Mouse (Mus musculus) bone marrow macrophage, adult 2 months (primary cell): Measurements from ENCODE around the gene Gm853.

Experiments used
- CTCF ChIP-seq: IDR thresholded peaks from 2 replicates; pipeline ENCODE4 v1.5.1; 2012; ENCODE audit warnings: low read depth, mild to moderate bottlenecking, low read length, moderate library complexity
- POLR2A ChIP-seq: IDR thresholded peaks from 2 replicates; pipeline ENCODE4 v1.6.1; 2012; ENCODE audit warnings: mild to moderate bottlenecking, low read depth, low read length, borderline replicate concordance

- no peak for TF ChIP-seq POLR2A
- TF ChIP-seq CTCF = no peak
Measured at GRCm38 (mm10) chr4:130244749-130245148, 22.5 kb upstream of the Gm853 start.
